Mouse (Mus musculus) liver, adult 2 months (tissue): Measurements from ENCODE around the gene Gpc6. TPM values are rescaled to one million over a fixed set of nuclear protein-coding genes. Genes with fewer than 3 reads are reported as not detected.

Experiments used
- DNase-seq: peaks from one replicate; pipeline ENCODE4 v3.0.0-alpha.2; 2011; ENCODE audit warnings: low read depth, low spot score; ENCODE audit errors: extremely low read depth
- H3K27ac ChIP-seq: fragments of 200-500 bp; replicated peaks from 2 replicates; pipeline ENCODE4 v1.5.1; 2012; ENCODE audit warnings: low read depth, mild to moderate bottlenecking, control low read depth, inconsistent platforms, low read length; ENCODE audit not compliant: insufficient read depth
- H3K27me3 ChIP-seq: fragments of 200-500 bp; 2 replicates; pipeline ENCODE4 v1.6.1; 2012; ENCODE audit warnings: mild to moderate bottlenecking, moderate library complexity, low read length, inconsistent platforms; ENCODE audit not compliant: control insufficient read depth, insufficient read depth
- H3K36me3 ChIP-seq: fragments of 200-500 bp; 2 replicates; pipeline ENCODE4 v1.6.1; 2012; ENCODE audit warnings: low read length, inconsistent platforms; ENCODE audit not compliant: control insufficient read depth, insufficient read depth
- H3K4me1 ChIP-seq: fragments of 200-500 bp; 2 replicates; pipeline ENCODE4 v1.6.1; 2011; ENCODE audit warnings: low read length; ENCODE audit not compliant: control insufficient read depth, insufficient read depth
- H3K4me3 ChIP-seq: fragments of 200-500 bp; 2 replicates; pipeline ENCODE4 v1.5.1; 2011; ENCODE audit warnings: low read depth, mild to moderate bottlenecking, control low read depth, low read length, moderate library complexity; ENCODE audit not compliant: insufficient read depth
- H3K79me2 ChIP-seq: fragments of 200-500 bp; 2 replicates; pipeline ENCODE4 v1.6.1; 2012; ENCODE audit warnings: inconsistent platforms, mild to moderate bottlenecking, low read length, moderate library complexity; ENCODE audit not compliant: control insufficient read depth, insufficient read depth
- H3K9ac ChIP-seq: fragments of 200-500 bp; 2 replicates; pipeline ENCODE4 v1.6.1; 2012; ENCODE audit warnings: low read depth, mild to moderate bottlenecking, control low read depth, inconsistent platforms, low read length
- CTCF ChIP-seq: fragments of 200-500 bp; IDR thresholded peaks from 2 replicates; pipeline ENCODE4 v1.5.1; 2011; ENCODE audit warnings: low read depth, low read length, control low read depth
- POLR2A ChIP-seq: fragments of 200-500 bp; IDR thresholded peaks from 2 replicates; pipeline ENCODE4 v1.6.1; 2011; ENCODE audit warnings: low read length, control low read depth; ENCODE audit not compliant: insufficient read depth; ENCODE audit errors: extremely low read depth
- WGBS: fragments of 180-500 bp; shearing (Covaris S2); methylation state at CpG from one replicate; pipeline ENCODE4 v1.1.7; 2018; 5-methylcytosine and 5-hydroxymethylcytosine counted together
- polyA plus RNA-seq: library from polyadenylated mRNA; depleted of rRNA; stranded (reverse); fragments of >200 nt; gene quantifications from 2 replicates; pipeline ENCODE4 v1.2.3, GENCODE M21; 2012
- total RNA-seq: library from RNA; depleted of rRNA; stranded (reverse); fragments of >200 nt; gene quantifications from 2 replicates; pipeline ENCODE4 v1.2.3, GENCODE M21; 2014

Gpc6 gene
- total and polyA plus RNA-seq, 2 experiments, result 0.88 to 2.6 TPM

GRCm38 (mm10) chr14:117239694-117240427, 314.7 kb downstream of the Gpc6 start:
- Histone ChIP-seq H3K36me3 (no peaks in the 10 kb centered on the region), H3K27me3 (no peaks in the 10 kb centered on the region), H3K9ac (no peak overlapping the region), H3K79me2 (no peaks in the 10 kb centered on the region), H3K4me3 (no peak overlapping the region), H3K27ac (no peak overlapping the region), H3K4me1 (no peaks in the 10 kb centered on the region)
- DNase-seq, result no peak
- WGBS, result 86% methylated on average over 8 of the region's 8 CpGs
- TF ChIP-seq CTCF (no peak), POLR2A (no peak)

- H3K27me3 ChIP-seq, result no peaks in the 10 kb centered on the region
- H3K27ac ChIP-seq, result no peak overlapping the region
- no peaks in the 10 kb centered on the region for H3K79me2 ChIP-seq
- 94% methylated on average over 3 of the region's 3 CpGs for WGBS
- H3K4me3 ChIP-seq, result no peak overlapping the region
- DNase-seq, result no peak
- H3K36me3 ChIP-seq, result no peaks in the 10 kb centered on the region
- no peak overlapping the region for H3K9ac ChIP-seq
- TF ChIP-seq CTCF (no peak), POLR2A (no peak)
- no peaks in the 10 kb centered on the region for H3K4me1 ChIP-seq
Measured at GRCm38 (mm10) chr14:117245631-117246030, 320.5 kb downstream of the Gpc6 start.

GRCm38 (mm10) chr14:117256192-117256591, 331.1 kb downstream of the Gpc6 start:
- no peak overlapping the region for H3K4me3 ChIP-seq
- 82% methylated on average over 4 of the region's 4 CpGs for WGBS
- no peak for DNase-seq
- no peaks in the 10 kb centered on the region for H3K36me3 ChIP-seq
- no peak overlapping the region for H3K27ac ChIP-seq
- H3K79me2 ChIP-seq, result no peaks in the 10 kb centered on the region
- no peak for TF ChIP-seq POLR2A
- TF ChIP-seq CTCF, result no peak
- H3K9ac ChIP-seq, result no peak overlapping the region
- no peaks in the 10 kb centered on the region for H3K4me1 ChIP-seq
- no peaks in the 10 kb centered on the region for H3K27me3 ChIP-seq

GRCm38 (mm10) chr14:117265653-117266052, 340.5 kb downstream of the Gpc6 start:
- Histone ChIP-seq H3K36me3 (no peaks in the 10 kb centered on the region), H3K27ac (no peak overlapping the region), H3K27me3 (no peaks in the 10 kb centered on the region), H3K4me1 (no peaks in the 10 kb centered on the region), H3K9ac (no peak overlapping the region), H3K79me2 (no peaks in the 10 kb centered on the region), H3K4me3 (no peak overlapping the region)
- TF ChIP-seq CTCF, result no peak
- TF ChIP-seq POLR2A, result no peak
- DNase-seq, result no peak

- TF ChIP-seq POLR2A (no peak), CTCF (no peak)
- no peak overlapping the region for H3K27ac ChIP-seq
- H3K9ac ChIP-seq, result no peak overlapping the region
- no peaks in the 10 kb centered on the region for H3K36me3 ChIP-seq
- WGBS, result 59% methylated on average over 3 of the region's 3 CpGs
- H3K4me3 ChIP-seq, result no peak overlapping the region
- H3K27me3 ChIP-seq, result no peaks in the 10 kb centered on the region
- no peaks in the 10 kb centered on the region for H3K4me1 ChIP-seq
- no peak for DNase-seq
- no peaks in the 10 kb centered on the region for H3K79me2 ChIP-seq
Measured at GRCm38 (mm10) chr14:117267823-117268601, 342.9 kb downstream of the Gpc6 start.

- Histone ChIP-seq H3K4me1 (no peaks in the 10 kb centered on the region), H3K9ac (no peak overlapping the region), H3K36me3 (no peaks in the 10 kb centered on the region), H3K79me2 (no peaks in the 10 kb centered on the region), H3K27me3 (no peaks in the 10 kb centered on the region), H3K4me3 (no peak overlapping the region), H3K27ac (no peak overlapping the region)
- TF ChIP-seq POLR2A, result no peak
- no peak for TF ChIP-seq CTCF
- 93% methylated on average over 3 of the region's 3 CpGs for WGBS
- no peak for DNase-seq
Measured at GRCm38 (mm10) chr14:117283631-117284030, 358.5 kb downstream of the Gpc6 start.
